Mouse (Mus musculus) hindlimb bud, embryonic 11.5 days (tissue): ENCODE measurements around the gene Gm11236.
"Not testable (repeated sequence)": the region's sequence is repeated elsewhere in the genome, so short reads cannot be mapped to it uniquely, and the experiment has no call there.

Experiments used
- DNase-seq: peaks from one replicate; pipeline ENCODE4 v3.0.0-alpha.2; 2012; ENCODE audit warnings: low read depth, low spot score; ENCODE audit errors: extremely low spot score

Gm11236 gene

GRCm38 (mm10) chr4:73637821-73638220 is at the start of gene Gm11236:
Gene Gm11236, plus strand, starts transcription at chr4:73638121.
- DNase-seq = not testable (repeated sequence)

- DNase-seq = peak; percentile 37
Observed at GRCm38 (mm10) chr4:73599248-73599647, 38.7 kb upstream of the Gm11236 start.

DNA sequence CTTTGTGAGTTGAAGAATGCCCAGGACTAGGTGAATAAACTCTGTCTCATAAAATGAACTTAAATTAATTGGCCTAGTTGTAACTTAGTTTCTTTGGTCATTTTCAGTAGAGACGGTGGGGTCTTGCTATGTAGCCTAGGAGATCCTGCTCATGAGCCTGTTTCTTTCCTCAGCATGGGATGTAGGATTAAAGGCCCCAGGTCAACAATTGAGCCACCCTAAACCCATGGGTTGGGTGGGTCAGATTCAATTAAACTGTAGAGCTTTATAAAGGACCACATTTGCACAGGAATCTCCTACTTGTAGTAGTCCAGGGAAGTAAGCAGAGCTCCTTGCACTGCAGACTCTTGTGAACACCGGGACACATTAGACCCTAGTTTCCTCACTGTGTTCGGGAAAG is 30.3 kb upstream of the Gm11236 start, which contains the start of gene Gm11238:
Gm11238 (plus strand) TSS at position 301 of the 400 bp plus-strand sequence.
- not testable (repeated sequence) for DNase-seq

- DNase-seq = not testable (repeated sequence)
Observed at GRCm38 (mm10) chr4:73622684-73623083, 15.2 kb upstream of the Gm11236 start, which contains the start of gene Gm11237. Gene Gm11237, plus strand, starts transcription at chr4:73622984.

GRCm38 (mm10) chr4:73661864-73662263 is 23.9 kb downstream of the Gm11236 start:
- not testable (repeated sequence) for DNase-seq

DNA sequence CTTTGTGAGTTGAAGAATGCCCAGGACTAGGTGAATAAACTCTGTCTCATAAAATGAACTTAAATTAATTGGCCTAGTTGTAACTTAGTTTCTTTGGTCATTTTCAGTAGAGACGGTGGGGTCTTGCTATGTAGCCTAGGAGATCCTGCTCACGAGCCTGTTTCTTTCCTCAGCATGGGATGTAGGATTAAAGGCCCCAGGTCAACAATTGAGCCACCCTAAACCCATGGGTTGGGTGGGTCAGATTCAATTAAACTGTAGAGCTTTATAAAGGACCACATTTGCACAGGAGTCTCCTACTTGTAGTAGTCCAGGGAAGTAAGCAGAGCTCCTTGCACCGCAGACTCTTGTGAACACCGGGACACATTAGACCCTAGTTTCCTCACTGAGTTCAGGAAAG is 30.1 kb downstream of the Gm11236 start, which contains the start of gene Gm11239:
Gm11239 (plus strand) TSS at position 301 of the 400 bp plus-strand sequence.
- DNase-seq = not testable (repeated sequence)

DNA sequence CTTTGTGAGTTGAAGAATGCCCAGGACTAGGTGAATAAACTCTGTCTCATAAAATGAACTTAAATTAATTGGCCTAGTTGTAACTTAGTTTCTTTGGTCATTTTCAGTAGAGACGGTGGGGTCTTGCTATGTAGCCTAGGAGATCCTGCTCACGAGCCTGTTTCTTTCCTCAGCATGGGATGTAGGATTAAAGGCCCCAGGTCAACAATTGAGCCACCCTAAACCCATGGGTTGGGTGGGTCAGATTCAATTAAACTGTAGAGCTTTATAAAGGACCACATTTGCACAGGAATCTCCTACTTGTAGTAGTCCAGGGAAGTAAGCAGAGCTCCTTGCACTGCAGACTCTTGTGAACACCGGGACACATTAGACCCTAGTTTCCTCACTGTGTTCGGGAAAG is 45.3 kb downstream of the Gm11236 start, which contains the start of gene Gm428:
Gm428 (plus strand) TSS at position 301 of the 400 bp plus-strand sequence.
- DNase-seq = not testable (repeated sequence)
